Mouse (Mus musculus): ENCODE results near the gene Atxn7l3. TPM values are rescaled to one million over a fixed set of nuclear protein-coding genes. Genes with fewer than 3 reads are reported as not detected.
"Not testable (repeated sequence)": the region's sequence is repeated elsewhere in the genome, so short reads cannot be mapped to it uniquely, and the experiment has no call there.

The Atxn7l3 gene
- polyA plus RNA-seq, 1 experiment from 2014 or later = 22.0 TPM

GRCm38 (mm10) chr11:102285095-102285834 is 11.2 kb downstream of the Atxn7l3 start:
- Histone ChIP-seq H3K27ac (ENCODE audit: low read depth, low read length) (peak overlapping the region; percentile 69), H3K36me3 (ENCODE audit: control insufficient read depth, insufficient read depth, low read length) (no peaks in the 10 kb centered on the region; the same call in 1 of the 2 replicates), H3K9me3 (ENCODE audit: control insufficient read depth, low read length) (no peaks in the 10 kb centered on the region), H3K4me1 (replicated peaks; ENCODE audit: control insufficient read depth, insufficient read depth, low read length) (peaks cover 3% of the 10 kb centered on the region), H3K9ac (ENCODE audit: low read depth, low read length) (peak overlapping the region; percentile 81), H3K4me2 (replicated peaks; ENCODE audit: low read depth, low read length) (peak overlapping the region; percentile 80), H3K4me3 (ENCODE audit: low read depth, low read length) (peak overlapping the region; percentile 73), H3K27me3 (ENCODE audit: control insufficient read depth, insufficient read depth, low read length) (no peaks in the 10 kb centered on the region)
- ATAC-seq (ENCODE audit: low FRiP score) = peak; percentile 82
- WGBS = 6% methylated on average over 31 of the region's 31 CpGs
- no peak for DNase-seq (ENCODE audit: low spot score)

- Histone ChIP-seq H3K4me2 (replicated peaks; ENCODE audit: low read depth, low read length) (peak within 1 kb of the TSS; percentile 80), H3K9ac (ENCODE audit: low read depth, low read length) (peak within 1 kb of the TSS; percentile 81), H3K9me3 (ENCODE audit: control insufficient read depth, low read length) (no peaks in the 10 kb centered on the region), H3K36me3 (ENCODE audit: control insufficient read depth, insufficient read depth, low read length) (no peaks in the 10 kb centered on the region), H3K4me3 (ENCODE audit: low read depth, low read length) (peak within 1 kb of the TSS; percentile 73), H3K27me3 (ENCODE audit: control insufficient read depth, insufficient read depth, low read length) (no peaks in the 10 kb centered on the region), H3K27ac (ENCODE audit: low read depth, low read length) (peak within 1 kb of the TSS; percentile 69), H3K4me1 (replicated peaks; ENCODE audit: control insufficient read depth, insufficient read depth, low read length) (peaks cover 3% of the 10 kb centered on the region)
- peak; percentile 99 for DNase-seq (ENCODE audit: low spot score)
- peak; percentile 88 for ATAC-seq (ENCODE audit: low FRiP score)
- WGBS = 0% methylated on average over 32 of the region's 32 CpGs
Observed at GRCm38 (mm10) chr11:102284501-102285094, 11.8 kb downstream of the Atxn7l3 start, which contains the start of gene Tmub2. TSS of gene Tmub2 (plus strand) at chr11:102284931.

- no peak for ATAC-seq (ENCODE audit: low FRiP score)
- H3K4me3 ChIP-seq (ENCODE audit: low read depth, low read length) = no peak overlapping the region
Observed at GRCm38 (mm10) chr11:102283922-102284321, 12.5 kb downstream of the Atxn7l3 start.

GRCm38 (mm10) chr11:102280267-102280666 is 16.2 kb downstream of the Atxn7l3 start:
- H3K27ac ChIP-seq (ENCODE audit: low read depth, low read length); H3K9me3 ChIP-seq (ENCODE audit: control insufficient read depth, low read length); ATAC-seq (ENCODE audit: low FRiP score); DNase-seq (ENCODE audit: low spot score); H3K27me3 ChIP-seq (ENCODE audit: control insufficient read depth, insufficient read depth, low read length); H3K4me3 ChIP-seq (ENCODE audit: low read depth, low read length); H3K9ac ChIP-seq (ENCODE audit: low read depth, low read length); H3K4me2 ChIP-seq (replicated peaks; ENCODE audit: low read depth, low read length); H3K4me1 ChIP-seq (replicated peaks; ENCODE audit: control insufficient read depth, insufficient read depth, low read length); H3K36me3 ChIP-seq (ENCODE audit: control insufficient read depth, insufficient read depth, low read length): not testable (repeated sequence)
- WGBS = 72% methylated on average over 6 of the region's 6 CpGs

More at GRCm38 (mm10) chr11:102283922-102284321, 12.5 kb downstream of the Atxn7l3 start:
- Histone ChIP-seq H3K9ac (ENCODE audit: low read depth, low read length) (no peak overlapping the region), H3K4me2 (replicated peaks; ENCODE audit: low read depth, low read length) (no peak overlapping the region), H3K27ac (ENCODE audit: low read depth, low read length) (no peak overlapping the region), H3K36me3 (ENCODE audit: control insufficient read depth, insufficient read depth, low read length) (no peaks in the 10 kb centered on the region), H3K27me3 (ENCODE audit: control insufficient read depth, insufficient read depth, low read length) (no peaks in the 10 kb centered on the region), H3K4me1 (replicated peaks; ENCODE audit: control insufficient read depth, insufficient read depth, low read length) (peaks cover 3% of the 10 kb centered on the region), H3K9me3 (ENCODE audit: control insufficient read depth, low read length) (no peaks in the 10 kb centered on the region)
- 85% methylated on average over 6 of the region's 6 CpGs for WGBS
- DNase-seq (ENCODE audit: low spot score) = no peak

GRCm38 (mm10) chr11:102279595-102279994 is 16.8 kb downstream of the Atxn7l3 start:
- H3K9me3 ChIP-seq (ENCODE audit: control insufficient read depth, low read length) = no peaks in the 10 kb centered on the region
- H3K4me1 ChIP-seq (replicated peaks; ENCODE audit: control insufficient read depth, insufficient read depth, low read length) = peaks cover 3% of the 10 kb centered on the region
- H3K27ac ChIP-seq (ENCODE audit: low read depth, low read length) = no peak overlapping the region
- 91% methylated on average over 3 of the region's 3 CpGs for WGBS
- H3K4me2 ChIP-seq (replicated peaks; ENCODE audit: low read depth, low read length) = no peak overlapping the region
- H3K9ac ChIP-seq (ENCODE audit: low read depth, low read length) = no peak overlapping the region
- H3K36me3 ChIP-seq (ENCODE audit: control insufficient read depth, insufficient read depth, low read length) = no peaks in the 10 kb centered on the region
- H3K4me3 ChIP-seq (ENCODE audit: low read depth, low read length) = no peak overlapping the region
- H3K27me3 ChIP-seq (ENCODE audit: control insufficient read depth, insufficient read depth, low read length) = peaks cover 4% of the 10 kb centered on the region
- DNase-seq (ENCODE audit: low spot score) = no peak
- no peak for ATAC-seq (ENCODE audit: low FRiP score)

GRCm38 (mm10) chr11:102277754-102278153 is 18.7 kb downstream of the Atxn7l3 start:
- Histone ChIP-seq H3K4me3 (ENCODE audit: low read depth, low read length) (no peak overlapping the region), H3K27me3 (ENCODE audit: control insufficient read depth, insufficient read depth, low read length) (peaks cover 4% of the 10 kb centered on the region), H3K36me3 (ENCODE audit: control insufficient read depth, insufficient read depth, low read length) (no peaks in the 10 kb centered on the region), H3K9me3 (ENCODE audit: control insufficient read depth, low read length) (no peaks in the 10 kb centered on the region), H3K27ac (ENCODE audit: low read depth, low read length) (no peak overlapping the region), H3K9ac (ENCODE audit: low read depth, low read length) (no peak overlapping the region), H3K4me1 (replicated peaks; ENCODE audit: control insufficient read depth, insufficient read depth, low read length) (peaks cover 3% of the 10 kb centered on the region), H3K4me2 (replicated peaks; ENCODE audit: low read depth, low read length) (no peak overlapping the region)
- no peak for DNase-seq (ENCODE audit: low spot score)
- 52% methylated on average over 10 of the region's 12 CpGs for WGBS
- ATAC-seq (ENCODE audit: low FRiP score) = no peak

- peak overlapping the region; percentile 76 for H3K4me2 ChIP-seq (replicated peaks; ENCODE audit: low read depth, low read length)
- peak; percentile 86 for ATAC-seq (ENCODE audit: low FRiP score)
- peaks cover 4% of the 10 kb centered on the region for H3K27me3 ChIP-seq (ENCODE audit: control insufficient read depth, insufficient read depth, low read length)
- peak overlapping the region; percentile 61 for H3K9ac ChIP-seq (ENCODE audit: low read depth, low read length)
- 2% methylated on average over 33 of the region's 33 CpGs for WGBS
- H3K4me3 ChIP-seq (ENCODE audit: low read depth, low read length) = peak overlapping the region; percentile 30
- H3K36me3 ChIP-seq (ENCODE audit: control insufficient read depth, insufficient read depth, low read length) = no peaks in the 10 kb centered on the region
- no peaks in the 10 kb centered on the region for H3K9me3 ChIP-seq (ENCODE audit: control insufficient read depth, low read length)
- peaks cover 3% of the 10 kb centered on the region for H3K4me1 ChIP-seq (replicated peaks; ENCODE audit: control insufficient read depth, insufficient read depth, low read length)
- DNase-seq (ENCODE audit: low spot score) = peak; percentile 67
- no peak overlapping the region for H3K27ac ChIP-seq (ENCODE audit: low read depth, low read length)
Observed at GRCm38 (mm10) chr11:102276411-102276915, 20.0 kb downstream of the Atxn7l3 start.

GRCm38 (mm10) chr11:102268520-102269244 is 27.7 kb downstream of the Atxn7l3 start, which contains the start of gene Asb16:
TSS of gene Asb16 (plus strand) at chr11:102268743.
- Histone ChIP-seq H3K4me1 (replicated peaks; ENCODE audit: control insufficient read depth, insufficient read depth, low read length) (no peaks in the 10 kb centered on the region), H3K36me3 (ENCODE audit: control insufficient read depth, insufficient read depth, low read length) (no peaks in the 10 kb centered on the region), H3K27me3 (ENCODE audit: control insufficient read depth, insufficient read depth, low read length) (no peaks in the 10 kb centered on the region), H3K4me3 (ENCODE audit: low read depth, low read length) (no peak within 1 kb of the TSS), H3K9me3 (ENCODE audit: control insufficient read depth, low read length) (no peaks in the 10 kb centered on the region), H3K4me2 (replicated peaks; ENCODE audit: low read depth, low read length) (no peak within 1 kb of the TSS), H3K27ac (ENCODE audit: low read depth, low read length) (no peak within 1 kb of the TSS), H3K9ac (ENCODE audit: low read depth, low read length) (no peak within 1 kb of the TSS)
- 85% methylated on average over 12 of the region's 12 CpGs for WGBS
- DNase-seq (ENCODE audit: low spot score) = no peak
- no peak for ATAC-seq (ENCODE audit: low FRiP score)

All from hindbrain, embryonic 11.5 days (tissue).